Mouse (Mus musculus): ENCODE data around the gene Spns3. TPM values are rescaled to one million over a fixed set of nuclear protein-coding genes. Genes with fewer than 3 reads are reported as not detected.
A peak's percentile ranks its signal among the peaks of the same experiment; 100 is the strongest.

Gene Spns3
- polyA plus RNA-seq, 1 experiment from 2014 or later: 0.28 TPM

- H3K36me3 ChIP-seq: no peaks in the 10 kb centered on the region
- 45% methylated on average over 4 of the region's 4 CpGs for WGBS
- DNase-seq (ENCODE audit: low spot score): peak; percentile 96
- H3K4me3 ChIP-seq: no peak overlapping the region
- no peaks in the 10 kb centered on the region for H3K9me3 ChIP-seq
- peaks cover 70% of the 10 kb centered on the region for H3K4me1 ChIP-seq
- peaks cover 20% of the 10 kb centered on the region for H3K27me3 ChIP-seq (ENCODE audit: insufficient read depth, poor library complexity, severe bottlenecking)
- H3K27ac ChIP-seq: peak overlapping the region; percentile 83
Measured at GRCm38 (mm10) chr11:72481952-72482351, 68.4 kb downstream of the Spns3 start.

- Histone ChIP-seq H3K27me3 (ENCODE audit: insufficient read depth, poor library complexity, severe bottlenecking) (peaks cover 13% of the 10 kb centered on the region), H3K27ac (peak overlapping the region; percentile 83), H3K4me3 (no peak overlapping the region), H3K4me1 (peaks cover 73% of the 10 kb centered on the region), H3K36me3 (no peaks in the 10 kb centered on the region), H3K9me3 (no peaks in the 10 kb centered on the region)
- WGBS: 67% methylated on average over 5 of the region's 5 CpGs
- no peak for DNase-seq (ENCODE audit: low spot score)
Measured at GRCm38 (mm10) chr11:72481313-72481712, 69.0 kb downstream of the Spns3 start.

DNA sequence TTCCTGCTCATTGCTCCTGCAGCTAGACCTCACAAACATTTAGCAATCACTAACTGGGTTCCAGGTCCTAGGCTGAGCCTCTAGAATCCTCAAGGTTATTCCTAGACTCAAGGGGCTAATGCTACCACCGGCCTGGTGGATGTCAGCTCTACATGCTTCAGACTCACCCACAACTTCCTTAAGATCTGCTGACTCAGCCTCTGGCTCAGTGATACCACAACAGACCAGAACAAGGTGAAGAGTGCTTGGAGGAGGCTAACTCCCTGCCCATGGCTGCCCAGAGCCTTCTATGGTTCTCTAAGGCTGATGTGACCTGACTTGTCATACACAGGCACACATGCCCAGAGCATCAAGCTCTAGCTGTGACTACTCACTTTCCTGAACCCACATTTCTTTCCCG, 70.8 kb downstream of the Spns3 start:
- Histone ChIP-seq H3K9me3 (no peaks in the 10 kb centered on the region), H3K36me3 (no peaks in the 10 kb centered on the region), H3K27ac (peak overlapping the region; percentile 43; the same call in 1 of the 2 replicates), H3K27me3 (ENCODE audit: insufficient read depth, poor library complexity, severe bottlenecking) (no peaks in the 10 kb centered on the region), H3K4me3 (no peak overlapping the region), H3K4me1 (peaks cover 77% of the 10 kb centered on the region)
- WGBS: 67% methylated on average over 2 of the region's 2 CpGs
- DNase-seq (ENCODE audit: low spot score): no peak

DNA sequence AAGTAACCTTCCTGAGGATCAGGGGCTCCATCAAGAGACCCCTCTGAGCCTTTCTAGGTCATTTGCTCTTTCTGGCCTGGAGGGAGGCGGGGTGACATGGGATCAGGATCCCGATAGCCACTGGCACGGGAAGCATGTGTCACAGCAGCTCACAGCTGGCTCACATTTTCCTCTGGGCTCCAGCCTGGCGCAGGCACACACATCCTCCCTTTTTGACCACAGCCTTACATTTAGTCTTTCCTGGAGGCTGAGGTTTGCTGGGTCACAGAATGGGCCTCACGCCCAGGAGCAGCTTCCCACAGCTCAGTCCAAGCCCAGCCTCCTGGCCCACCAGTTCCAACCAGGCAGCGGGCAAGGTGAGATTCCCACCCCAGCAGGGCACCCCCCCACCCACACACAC, 72.1 kb downstream of the Spns3 start:
- Histone ChIP-seq H3K4me1 (peaks cover 78% of the 10 kb centered on the region), H3K4me3 (no peak overlapping the region), H3K27ac (peak overlapping the region; percentile 76), H3K36me3 (peaks cover 5% of the 10 kb centered on the region; the same call in 1 of the 2 replicates), H3K9me3 (no peaks in the 10 kb centered on the region), H3K27me3 (ENCODE audit: insufficient read depth, poor library complexity, severe bottlenecking) (no peaks in the 10 kb centered on the region)
- DNase-seq (ENCODE audit: low spot score): no peak
- WGBS: 64% methylated on average over 6 of the region's 6 CpGs

DNA sequence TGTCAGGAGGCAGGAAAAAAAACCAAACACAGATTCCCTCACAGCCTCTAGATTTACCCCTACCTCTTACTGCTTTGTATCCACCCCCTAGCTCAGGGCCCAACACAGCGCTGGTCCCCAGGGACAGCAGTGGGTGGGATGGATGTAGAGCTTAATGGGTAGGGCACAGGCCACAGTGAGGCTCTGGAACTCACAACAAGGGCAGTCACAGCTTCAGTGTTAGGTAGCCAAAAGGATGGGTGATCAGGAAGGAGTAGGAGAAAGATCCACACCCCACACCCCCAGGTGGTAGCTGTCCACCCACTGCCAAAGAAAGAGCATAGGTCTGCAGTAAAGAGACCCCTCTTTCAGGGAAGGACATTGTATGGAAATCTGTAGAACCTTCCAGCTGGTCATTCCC, 72.7 kb downstream of the Spns3 start:
- no peaks in the 10 kb centered on the region for H3K9me3 ChIP-seq
- DNase-seq (ENCODE audit: low spot score): no peak
- H3K4me3 ChIP-seq: no peak overlapping the region
- H3K27ac ChIP-seq: peak overlapping the region; percentile 76
- H3K27me3 ChIP-seq (ENCODE audit: insufficient read depth, poor library complexity, severe bottlenecking): no peaks in the 10 kb centered on the region
- H3K4me1 ChIP-seq: peaks cover 73% of the 10 kb centered on the region
- 89% methylated on average over 1 of the region's 1 CpGs for WGBS
- peaks cover 5% of the 10 kb centered on the region; the same call in 1 of the 2 replicates for H3K36me3 ChIP-seq

DNA sequence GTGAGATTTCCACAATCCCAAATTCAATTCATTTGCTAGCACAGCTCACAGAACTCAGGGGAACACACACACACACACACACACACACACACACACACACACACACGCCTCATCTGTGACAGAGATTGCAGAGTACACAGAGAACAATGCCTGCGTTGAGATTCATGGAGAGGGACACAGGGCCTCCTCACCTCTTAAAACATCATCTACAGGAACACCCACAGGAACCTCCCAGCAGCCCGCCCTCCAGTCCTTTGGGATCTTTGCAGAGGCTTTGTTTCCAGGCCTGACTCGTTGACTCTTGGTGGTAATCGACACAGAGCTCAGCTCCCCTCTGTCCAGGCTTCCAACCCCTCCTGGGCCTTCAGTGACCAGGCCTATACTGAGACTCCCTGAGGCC, 73.1 kb downstream of the Spns3 start:
- H3K9me3 ChIP-seq: no peaks in the 10 kb centered on the region
- no peak overlapping the region for H3K4me3 ChIP-seq
- peaks cover 68% of the 10 kb centered on the region for H3K4me1 ChIP-seq
- H3K27ac ChIP-seq: peak overlapping the region; percentile 76
- H3K36me3 ChIP-seq: peaks cover 5% of the 10 kb centered on the region; the same call in 1 of the 2 replicates
- no peak for DNase-seq (ENCODE audit: low spot score)
- no peaks in the 10 kb centered on the region for H3K27me3 ChIP-seq (ENCODE audit: insufficient read depth, poor library complexity, severe bottlenecking)
- WGBS: 35% methylated on average over 5 of the region's 5 CpGs

DNA sequence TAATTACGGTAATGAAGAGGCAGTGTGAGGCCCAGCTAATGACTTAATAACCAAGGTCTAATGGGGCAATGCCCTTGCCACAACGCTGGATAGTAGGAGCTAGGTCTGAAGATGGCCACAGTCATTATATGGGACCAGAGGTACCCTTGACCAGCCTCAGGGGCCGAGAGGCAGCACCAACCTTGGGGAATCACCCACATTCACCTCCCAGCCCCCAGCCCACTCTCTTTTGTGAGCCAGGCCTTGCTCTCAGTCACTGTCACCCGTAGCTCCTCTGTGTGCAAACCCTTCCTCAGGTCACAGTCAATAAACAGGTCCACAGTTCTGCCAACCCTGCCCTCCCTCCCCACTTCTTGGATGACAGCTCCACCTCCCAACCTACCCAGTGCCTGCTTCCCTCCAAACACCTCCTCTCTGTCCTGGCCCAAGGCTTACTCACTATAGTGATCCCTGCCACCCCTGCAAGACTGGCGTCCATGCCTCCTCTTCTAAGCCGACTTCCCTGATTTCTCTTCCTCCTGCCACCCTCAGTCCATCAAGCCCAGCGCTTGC, 74.2 kb downstream of the Spns3 start:
- H3K9me3 ChIP-seq: no peaks in the 10 kb centered on the region
- 76% methylated on average over 7 of the region's 7 CpGs for whole genome bisulfite sequencing
- H3K27ac ChIP-seq: peak overlapping the region; percentile 76
- H3K36me3 ChIP-seq: peaks cover 5% of the 10 kb centered on the region; the same call in 1 of the 2 replicates
- no peak for DNase-seq (ENCODE audit: low spot score)
- no peaks in the 10 kb centered on the region for H3K27me3 ChIP-seq (ENCODE audit: insufficient read depth, poor library complexity, severe bottlenecking)
- H3K4me1 ChIP-seq: peaks cover 58% of the 10 kb centered on the region
- no peak overlapping the region for H3K4me3 ChIP-seq

DNA sequence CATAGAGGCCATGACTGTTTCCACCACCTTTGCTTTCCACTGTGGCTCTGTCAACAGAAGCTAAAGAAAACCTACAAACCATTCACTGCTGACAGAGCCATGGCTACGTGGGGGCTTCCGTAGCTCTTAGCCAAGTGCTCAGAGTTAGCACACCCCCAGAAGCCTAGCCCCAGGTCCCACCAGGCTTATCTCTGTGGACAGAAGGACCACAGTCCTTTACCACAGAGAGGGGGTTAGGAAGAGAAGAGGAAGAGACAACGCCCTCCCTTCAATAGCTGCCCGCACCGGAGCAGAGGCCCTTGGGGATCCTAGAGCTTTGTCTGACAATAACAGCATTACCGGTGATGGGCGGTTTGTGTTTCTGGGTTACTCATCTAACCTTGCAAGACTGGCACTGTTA, 74.9 kb downstream of the Spns3 start:
- no peaks in the 10 kb centered on the region for H3K27me3 ChIP-seq (ENCODE audit: insufficient read depth, poor library complexity, severe bottlenecking)
- H3K36me3 ChIP-seq: peaks cover 5% of the 10 kb centered on the region; the same call in 1 of the 2 replicates
- peak overlapping the region; percentile 76 for H3K27ac ChIP-seq
- WGBS: 71% methylated on average over 7 of the region's 7 CpGs
- H3K4me3 ChIP-seq: no peak overlapping the region
- peak; percentile 89 for DNase-seq (ENCODE audit: low spot score)
- peaks cover 54% of the 10 kb centered on the region for H3K4me1 ChIP-seq
- H3K9me3 ChIP-seq: no peaks in the 10 kb centered on the region

- H3K4me1 ChIP-seq: peaks cover 55% of the 10 kb centered on the region
- H3K27ac ChIP-seq: peak overlapping the region; percentile 76
- WGBS: 74% methylated on average over 3 of the region's 3 CpGs
- no peak for DNase-seq (ENCODE audit: low spot score)
- H3K4me3 ChIP-seq: no peak overlapping the region
- H3K9me3 ChIP-seq: no peaks in the 10 kb centered on the region
- no peaks in the 10 kb centered on the region for H3K27me3 ChIP-seq (ENCODE audit: insufficient read depth, poor library complexity, severe bottlenecking)
- peaks cover 5% of the 10 kb centered on the region; the same call in 1 of the 2 replicates for H3K36me3 ChIP-seq
Measured at GRCm38 (mm10) chr11:72474926-72475325, 75.4 kb downstream of the Spns3 start.

DNA sequence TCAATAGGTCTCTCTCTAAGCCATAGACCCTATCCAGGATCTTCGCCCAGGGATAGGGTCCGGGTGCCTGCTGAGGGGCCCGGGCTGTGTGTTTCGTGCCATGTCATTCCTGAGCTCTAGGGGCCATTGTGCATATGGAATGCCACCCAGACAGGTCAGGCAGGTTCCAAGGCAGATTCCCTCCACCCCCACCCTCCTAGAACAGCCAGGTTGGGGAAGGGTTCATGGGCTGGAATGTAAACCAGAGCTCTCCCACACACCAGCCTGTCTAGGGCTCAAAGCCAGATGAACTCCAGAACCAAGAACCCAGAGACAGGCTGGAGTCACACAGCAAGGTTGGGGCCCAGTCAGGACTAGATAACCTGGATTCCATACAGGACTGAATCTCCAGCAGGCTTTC, 76.8 kb downstream of the Spns3 start:
- WGBS: 88% methylated on average over 4 of the region's 4 CpGs
- Histone ChIP-seq H3K4me1 (peaks cover 60% of the 10 kb centered on the region), H3K9me3 (no peaks in the 10 kb centered on the region), H3K4me3 (no peak overlapping the region), H3K27me3 (ENCODE audit: insufficient read depth, poor library complexity, severe bottlenecking) (no peaks in the 10 kb centered on the region), H3K36me3 (peaks cover 5% of the 10 kb centered on the region; the same call in 1 of the 2 replicates), H3K27ac (0 out of 2 replicates have a peak overlapping the region, but pooled peaks have one; percentile 76)
- no peak for DNase-seq (ENCODE audit: low spot score)

DNA sequence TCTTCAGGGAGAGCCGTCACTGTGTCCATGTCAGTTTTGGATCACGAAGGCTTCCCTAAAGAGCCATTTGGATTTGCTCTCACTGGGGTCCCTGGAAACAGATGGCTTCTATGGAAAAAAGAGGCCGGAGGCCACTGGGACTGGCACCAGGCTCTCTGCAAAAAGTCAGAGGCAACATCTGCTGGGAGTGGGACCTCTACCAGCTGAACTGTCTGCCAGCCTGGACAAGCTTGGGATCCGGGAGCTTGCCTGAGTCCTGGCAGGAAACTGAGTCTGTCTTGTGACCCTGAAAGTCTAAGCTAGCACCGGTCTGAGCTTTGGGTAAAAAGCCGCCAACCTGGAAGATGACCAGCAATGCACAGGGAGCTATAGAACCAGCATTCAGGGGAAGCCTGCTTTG, 78.9 kb downstream of the Spns3 start:
- Histone ChIP-seq H3K4me1 (peaks cover 60% of the 10 kb centered on the region), H3K9me3 (no peaks in the 10 kb centered on the region), H3K27me3 (ENCODE audit: insufficient read depth, poor library complexity, severe bottlenecking) (no peaks in the 10 kb centered on the region), H3K27ac (no peak overlapping the region), H3K36me3 (peaks cover 5% of the 10 kb centered on the region; the same call in 1 of the 2 replicates), H3K4me3 (no peak overlapping the region)
- no peak for DNase-seq (ENCODE audit: low spot score)
- 83% methylated on average over 6 of the region's 6 CpGs for WGBS

DNA sequence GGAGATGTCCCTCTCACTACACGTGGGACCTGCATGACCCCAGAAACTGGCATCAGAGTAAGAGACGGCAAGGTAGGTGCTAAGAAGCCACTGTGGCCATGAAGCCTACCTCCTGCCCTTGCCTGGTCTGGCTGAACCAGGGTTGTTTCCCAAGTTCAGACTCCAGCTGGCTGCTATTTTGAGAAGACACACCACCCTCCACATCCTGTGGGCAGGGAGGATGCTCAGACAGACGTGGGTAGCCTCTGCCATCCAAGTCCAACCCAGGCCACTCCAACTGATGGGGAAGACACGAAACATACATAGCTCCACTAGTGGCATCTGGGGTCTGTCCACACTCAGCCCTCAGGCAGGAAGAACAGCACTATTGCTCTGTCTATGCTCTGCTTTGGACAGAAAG, 80.3 kb downstream of the Spns3 start:
- Histone ChIP-seq H3K4me1 (peaks cover 57% of the 10 kb centered on the region), H3K27me3 (ENCODE audit: insufficient read depth, poor library complexity, severe bottlenecking) (no peaks in the 10 kb centered on the region), H3K4me3 (no peak overlapping the region), H3K36me3 (peaks cover 5% of the 10 kb centered on the region; the same call in 1 of the 2 replicates), H3K27ac (peak overlapping the region; percentile 73; the same call in 1 of the 2 replicates), H3K9me3 (no peaks in the 10 kb centered on the region)
- 54% methylated on average over 4 of the region's 4 CpGs for WGBS
- no peak for DNase-seq (ENCODE audit: low spot score)

DNA sequence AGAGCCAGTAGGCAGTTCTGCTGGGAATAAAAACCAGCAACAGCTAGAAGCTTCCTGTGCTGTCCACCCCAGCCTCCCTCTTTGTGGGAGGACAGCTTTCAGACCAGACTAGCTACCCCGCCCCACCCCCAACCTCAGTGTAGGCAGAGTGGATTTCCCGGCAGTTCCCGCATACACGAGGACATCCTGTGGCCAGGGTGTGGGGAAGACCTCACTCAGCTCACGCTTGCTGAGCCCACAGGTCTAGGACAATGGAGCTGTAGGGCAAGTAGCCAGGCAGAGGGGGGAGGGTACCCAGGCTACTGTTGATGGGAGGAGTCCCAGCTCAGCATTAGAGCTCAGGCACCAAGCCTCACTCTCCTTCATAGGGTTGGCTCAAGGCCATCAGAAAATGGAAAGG, 81.1 kb downstream of the Spns3 start:
- Histone ChIP-seq H3K27me3 (ENCODE audit: insufficient read depth, poor library complexity, severe bottlenecking) (no peaks in the 10 kb centered on the region), H3K9me3 (no peaks in the 10 kb centered on the region), H3K36me3 (peaks cover 5% of the 10 kb centered on the region; the same call in 1 of the 2 replicates), H3K4me1 (peaks cover 52% of the 10 kb centered on the region), H3K27ac (peak overlapping the region; percentile 73), H3K4me3 (no peak overlapping the region)
- 30% methylated on average over 5 of the region's 5 CpGs for WGBS
- no peak for DNase-seq (ENCODE audit: low spot score)

GRCm38 (mm10) chr11:72468525-72468924, 81.8 kb downstream of the Spns3 start:
- DNase-seq (ENCODE audit: low spot score): no peak
- 72% methylated on average over 5 of the region's 5 CpGs for WGBS
- Histone ChIP-seq H3K9me3 (no peaks in the 10 kb centered on the region), H3K27me3 (ENCODE audit: insufficient read depth, poor library complexity, severe bottlenecking) (no peaks in the 10 kb centered on the region), H3K4me3 (no peak overlapping the region), H3K4me1 (peaks cover 52% of the 10 kb centered on the region), H3K36me3 (no peaks in the 10 kb centered on the region; the same call in 1 of the 2 replicates), H3K27ac (peak overlapping the region; percentile 73)
